Mouse (Mus musculus) bone marrow macrophage, adult 2 months (primary cell): ENCODE measurements around the gene Atp5e.

ENCODE experiments used
- CTCF ChIP-seq: IDR thresholded peaks from 2 replicates; pipeline ENCODE4 v1.5.1; 2012; ENCODE audit warnings: low read depth, mild to moderate bottlenecking, low read length, moderate library complexity
- POLR2A ChIP-seq: IDR thresholded peaks from 2 replicates; pipeline ENCODE4 v1.6.1; 2012; ENCODE audit warnings: mild to moderate bottlenecking, low read depth, low read length, borderline replicate concordance

- TF ChIP-seq CTCF (no peak), POLR2A (no peak)
Observed at GRCm38 (mm10) chr2:174439450-174439838, 24.5 kb downstream of the Atp5e start.
